ENCODE assay signal across 24 mouse cellular contexts in genomic region chr10:76548218-76548617, GRCm38 (mm10). TPM values are rescaled to one million over a fixed set of nuclear protein-coding genes. Genes with fewer than 3 reads are reported as not detected.
"Had no signal": no experiment of that assay in that cellular context is flagged by ENCODE, and none has a peak within 500 bp of the region (broad histone marks: within the 10 kb centered on the region; RNA-seq: fewer than 3 reads in every experiment).

No protein-coding gene starts in this region.

- DNase-seq: retina, postnatal 1 day; right cerebral cortex, adult 18-20 months; right cerebral cortex, postnatal 14 days; right cerebral cortex, postnatal 25 days; right cerebral cortex, postnatal 4 days; spleen, adult 18-20 months; thymus, adult 18-20 months; thymus, adult 2 months; thymus, postnatal 14 days; thymus, postnatal 25 days; thymus, postnatal 36 days; thymus, postnatal 4 days had no signal

- H3K4me3 ChIP-seq: neural tube, embryonic 13.5 days; neural tube, embryonic 15.5 days; stomach, embryonic 15.5 days had no signal

- H3K9ac ChIP-seq: neural tube, embryonic 13.5 days; neural tube, embryonic 15.5 days; stomach, embryonic 15.5 days had no signal

- H3K27ac ChIP-seq: neural tube, embryonic 13.5 days; neural tube, embryonic 15.5 days; stomach, embryonic 15.5 days; stomach, postnatal 0 days had no signal

- H3K27me3 ChIP-seq: neural tube, embryonic 13.5 days; neural tube, embryonic 15.5 days; stomach, embryonic 15.5 days had no signal

- H3K9me3 ChIP-seq: neural tube, embryonic 13.5 days; neural tube, embryonic 15.5 days; stomach, embryonic 15.5 days had no signal

- H3K4me1 ChIP-seq: neural tube, embryonic 13.5 days; neural tube, embryonic 15.5 days; stomach, embryonic 15.5 days had no signal

- H3K4me2 ChIP-seq: neural tube, embryonic 13.5 days; neural tube, embryonic 15.5 days; stomach, embryonic 15.5 days had no signal

RNA-seq across cellular contexts. Expression of gene Spatc1l, which starts 13.9 kb away (rescaled TPM):
- total RNA-seq: neutrophil, adult 5-6 weeks had no signal
- polyA plus RNA-seq: neural tube, embryonic 13.5 days; neural tube, embryonic 15.5 days; spleen, adult 2 months; stomach, embryonic 16.5 days; stomach, postnatal 0 days; thymus, postnatal 0 days had no signal

RNA-seq across cellular contexts. Expression of gene Ftcd, which starts 27.2 kb away (rescaled TPM):
- total RNA-seq: neutrophil, adult 5-6 weeks had no signal
- polyA plus RNA-seq: neural tube, embryonic 13.5 days; neural tube, embryonic 14.5 days; small intestine, adult 2 months; stomach, embryonic 14.5 days; urinary bladder, adult 2 months had no signal
